Mouse (Mus musculus) c-Kit-negative CD71-positive TER-119-positive erythroid progenitor cells, embryonic 14.5 days (primary cell): Measurements from ENCODE around the gene Slc47a2.
A peak's percentile ranks its signal among the peaks of the same experiment; 100 is the strongest.

Experiments used
- DNase-seq: peaks from one replicate; pipeline ENCODE4 v3.0.0-alpha.2; 2013; ENCODE audit warnings: low read depth, low spot score

Gene Slc47a2

GRCm38 (mm10) chr11:61283414-61284049 is 59.1 kb downstream of the Slc47a2 start:
- no peak for DNase-seq

DNA sequence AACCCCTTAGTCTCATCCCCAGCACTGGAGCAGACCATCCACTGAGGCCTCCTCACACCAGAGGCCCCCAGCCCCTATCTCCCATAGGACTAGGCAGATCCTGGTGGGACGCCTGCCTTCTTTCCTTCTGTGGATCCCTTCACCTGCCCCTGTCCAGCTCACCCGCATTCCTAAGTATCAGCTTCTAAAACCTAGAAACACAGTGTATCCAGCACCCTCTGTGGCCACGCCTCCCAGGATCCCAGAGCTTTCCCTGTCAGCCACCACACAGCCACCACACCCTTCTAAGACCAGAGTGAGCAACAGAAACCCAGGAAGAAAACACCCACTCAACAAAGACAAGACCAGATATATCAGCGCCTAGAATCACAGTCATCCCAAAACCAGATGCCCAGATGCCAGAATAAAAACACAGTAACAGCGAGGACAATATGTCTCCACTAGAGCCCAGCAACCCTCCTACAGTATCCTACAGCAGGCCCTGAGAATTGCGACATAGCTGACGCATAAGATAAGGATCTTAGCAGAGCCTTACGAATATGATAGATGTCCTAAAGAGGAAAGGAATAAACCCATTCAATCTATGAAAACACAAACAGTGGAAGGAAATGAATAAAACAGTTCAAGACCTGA is 64.1 kb downstream of the Slc47a2 start:
- DNase-seq, result no peak

- DNase-seq, result no peak
Observed at GRCm38 (mm10) chr11:61277937-61278336, 64.7 kb downstream of the Slc47a2 start.

- DNase-seq, result no peak
Observed at GRCm38 (mm10) chr11:61276482-61276881, 66.2 kb downstream of the Slc47a2 start.

- DNase-seq, result no peak
Observed at GRCm38 (mm10) chr11:61275106-61275505, 67.6 kb downstream of the Slc47a2 start.

- DNase-seq, result no peak
Observed at GRCm38 (mm10) chr11:61274421-61274820, 68.2 kb downstream of the Slc47a2 start.

- DNase-seq, result no peak
Observed at GRCm38 (mm10) chr11:61273928-61274327, 68.7 kb downstream of the Slc47a2 start.

GRCm38 (mm10) chr11:61271612-61272011 is 71.0 kb downstream of the Slc47a2 start:
- DNase-seq, result no peak

- DNase-seq, result no peak
Observed at GRCm38 (mm10) chr11:61270406-61270805, 72.3 kb downstream of the Slc47a2 start.

- DNase-seq, result no peak
Observed at GRCm38 (mm10) chr11:61268626-61269349, 73.9 kb downstream of the Slc47a2 start.

GRCm38 (mm10) chr11:61266551-61267533 is 75.8 kb downstream of the Slc47a2 start, which contains the start of gene Aldh3a2:
Gene Aldh3a2, minus strand, starts transcription at chr11:61267464.
- peak; percentile 88 for DNase-seq

DNA sequence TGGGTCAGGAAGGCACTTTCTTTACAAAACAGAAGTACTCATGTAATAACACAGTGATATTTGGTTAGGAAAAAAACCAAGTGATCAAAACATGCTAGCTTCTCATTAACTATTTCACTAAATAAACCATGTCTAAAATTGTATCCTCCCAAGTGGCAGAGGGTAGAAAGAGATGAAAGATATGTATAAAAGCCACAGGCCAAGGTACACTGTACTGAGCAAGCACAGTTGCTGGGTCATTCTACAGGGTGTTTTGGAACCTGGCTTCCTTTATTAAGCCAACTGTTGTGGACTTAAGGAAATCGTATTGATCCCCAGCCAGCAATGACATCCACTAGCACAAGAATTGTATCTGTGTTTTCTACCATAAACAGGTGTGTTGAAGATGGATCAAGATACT is 78.8 kb downstream of the Slc47a2 start:
- DNase-seq, result no peak

GRCm38 (mm10) chr11:61262516-61262915 is 80.1 kb downstream of the Slc47a2 start:
- no peak for DNase-seq

- no peak for DNase-seq
Observed at GRCm38 (mm10) chr11:61259106-61259505, 83.6 kb downstream of the Slc47a2 start.

- DNase-seq, result no peak
Observed at GRCm38 (mm10) chr11:61252807-61253206, 89.9 kb downstream of the Slc47a2 start.

- no peak for DNase-seq
Observed at GRCm38 (mm10) chr11:61251741-61252140, 90.9 kb downstream of the Slc47a2 start.
